Mouse (Mus musculus) MEL (cell line): ENCODE results near the gene Hivep2. TPM values are rescaled to one million over a fixed set of nuclear protein-coding genes. Genes with fewer than 3 reads are reported as not detected.

Source experiments
- DNase-seq: peaks from one replicate; pipeline ENCODE4 v3.0.0; 2011; ENCODE audit warnings: low read depth, low spot score
- H3K27ac ChIP-seq: 2 replicates; pipeline ENCODE4 v1.5.1; 2012; ENCODE audit warnings: low read depth, mild to moderate bottlenecking, control low read depth, low read length, moderate library complexity; ENCODE audit not compliant: control insufficient read depth
- H3K27me3 ChIP-seq, 2 experiments: fragments of 150-350 bp in 1 of 2; sonication (generic) in 1 of 2; 2 replicates each; pipeline ENCODE4 v1.6.1; 2012; ENCODE audit warnings: low read length in 2 of 2, mild to moderate bottlenecking in 2 of 2, improper control_type of control experiment in 1 of 2, moderate library complexity in 1 of 2; ENCODE audit not compliant: insufficient read depth in 2 of 2, control insufficient read depth in 1 of 2
- H3K36me3 ChIP-seq, 2 experiments: 2 replicates each; pipeline ENCODE4 v1.6.1; 2012 to 2014; ENCODE audit warnings: low read length in 2 of 2, improper control_type of control experiment in 1 of 2, inconsistent platforms in 1 of 2, mild to moderate bottlenecking in 1 of 2; ENCODE audit not compliant: insufficient read depth in 2 of 2, control insufficient read depth in 1 of 2
- H3K4me1 ChIP-seq, 2 experiments: fragments of 150-350 bp in 1 of 2; sonication (generic) in 1 of 2; 2 replicates each; pipeline ENCODE4 v1.6.1; 2012; ENCODE audit warnings: low read length in 2 of 2, improper control_type of control experiment in 1 of 2, mild to moderate bottlenecking in 1 of 2; ENCODE audit not compliant: insufficient read depth in 2 of 2, control insufficient read depth in 1 of 2
- H3K4me3 ChIP-seq, 2 experiments: fragments of 150-350 bp in 1 of 2; sonication (generic) in 1 of 2; 2 replicates each; pipeline ENCODE4 v1.5.1; 2012; ENCODE audit warnings: low read depth in 2 of 2, low read length in 2 of 2, mild to moderate bottlenecking in 2 of 2, moderate library complexity in 2 of 2, control low read depth in 1 of 2, improper control_type of control experiment in 1 of 2; ENCODE audit not compliant: control insufficient read depth in 1 of 2, insufficient read depth in 1 of 2
- H3K79me2 ChIP-seq: 2 replicates; pipeline ENCODE4 v1.6.1; 2012; ENCODE audit warnings: mild to moderate bottlenecking, low read length, moderate library complexity; ENCODE audit not compliant: control insufficient read depth, poor library complexity, insufficient read depth
- H3K9ac ChIP-seq: 2 replicates; pipeline ENCODE4 v1.6.1; 2012; ENCODE audit warnings: low read depth, mild to moderate bottlenecking, control low read depth, low read length, moderate library complexity; ENCODE audit not compliant: control insufficient read depth, poor library complexity, severe bottlenecking
- H3K9me3 ChIP-seq: fragments of 150-350 bp; sonication (generic); replicated peaks from 2 replicates; pipeline ENCODE4 v1.6.1; 2012; ENCODE audit warnings: mild to moderate bottlenecking, low read length, improper control_type of control experiment, moderate library complexity; ENCODE audit not compliant: insufficient read depth
- BHLHE40 ChIP-seq: IDR thresholded peaks from 2 replicates; pipeline ENCODE4 v1.6.1; 2012; ENCODE audit warnings: low read depth, mild to moderate bottlenecking, inconsistent platforms, low read length, improper control_type of control experiment, borderline replicate concordance
- ELF1 ChIP-seq: IDR thresholded peaks from 2 replicates; pipeline ENCODE4 v1.6.1; 2014; ENCODE audit warnings: low read depth, mild to moderate bottlenecking, inconsistent platforms, low read length, improper control_type of control experiment, moderate library complexity
- EP300 ChIP-seq, 2 experiments: IDR thresholded peaks; 2 replicates each; pipeline ENCODE4 v1.6.1; 2011; ENCODE audit warnings: improper control_type of control experiment in 2 of 2, low read length in 2 of 2, low read depth in 1 of 2, mild to moderate bottlenecking in 1 of 2
- GATA1 ChIP-seq: IDR thresholded peaks from 2 replicates; pipeline ENCODE4 v1.6.1; 2011; ENCODE audit warnings: low read depth, low read length, improper control_type of control experiment
- MAX ChIP-seq: IDR thresholded peaks from 2 replicates; pipeline ENCODE4 v1.6.1; 2011; ENCODE audit warnings: low read length, improper control_type of control experiment
- MAZ ChIP-seq: IDR thresholded peaks from 2 replicates; pipeline ENCODE4 v1.6.1; 2012; ENCODE audit warnings: low read depth, mild to moderate bottlenecking, inconsistent platforms, low read length, improper control_type of control experiment
- MEF2A ChIP-seq: IDR thresholded peaks from 2 replicates; pipeline ENCODE4 v1.6.1; 2014; ENCODE audit warnings: low read depth, mild to moderate bottlenecking, inconsistent platforms, low read length, improper control_type of control experiment; ENCODE audit not compliant: poor library complexity, insufficient replicate concordance, severe bottlenecking; ENCODE audit errors: extremely low read depth
- MXI1 ChIP-seq: IDR thresholded peaks from 2 replicates; pipeline ENCODE4 v1.6.1; 2011; ENCODE audit warnings: mild to moderate bottlenecking, low read depth, low read length, improper control_type of control experiment
- MYB ChIP-seq: IDR thresholded peaks from 2 replicates; pipeline ENCODE4 v1.6.1; 2011; ENCODE audit warnings: mild to moderate bottlenecking, low read depth, low read length, improper control_type of control experiment
- NELFE ChIP-seq: IDR thresholded peaks from 2 replicates; pipeline ENCODE4 v1.6.1; 2011; ENCODE audit warnings: low read depth, low read length, improper control_type of control experiment
- NRF1 ChIP-seq: IDR thresholded peaks from 2 replicates; pipeline ENCODE4 v1.6.1; 2014; ENCODE audit warnings: low read depth, mild to moderate bottlenecking, inconsistent platforms, low read length, improper control_type of control experiment, moderate library complexity; ENCODE audit not compliant: poor library complexity, insufficient read depth, severe bottlenecking
- POLR2A ChIP-seq, 2 experiments: IDR thresholded peaks; 2 replicates each; pipeline ENCODE4 v1.6.1; 2011 to 2012; ENCODE audit warnings: low read length in 2 of 2, mild to moderate bottlenecking in 2 of 2, control low read depth in 1 of 2, improper control_type of control experiment in 1 of 2, low read depth in 1 of 2, moderate library complexity in 1 of 2; ENCODE audit not compliant: control insufficient read depth in 1 of 2, insufficient read depth in 1 of 2, poor library complexity in 1 of 2
- RAD21 ChIP-seq: IDR thresholded peaks from 2 replicates; pipeline ENCODE4 v1.6.1; 2011; ENCODE audit warnings: mild to moderate bottlenecking, low read depth, low read length, improper control_type of control experiment
- RCOR1 ChIP-seq: IDR thresholded peaks from 2 replicates; pipeline ENCODE4 v1.6.1; 2012; ENCODE audit warnings: low read depth, mild to moderate bottlenecking, inconsistent platforms, low read length, improper control_type of control experiment
- SIN3A ChIP-seq: IDR thresholded peaks from 2 replicates; pipeline ENCODE4 v1.6.1; 2012; ENCODE audit warnings: low read length, improper control_type of control experiment, inconsistent platforms
- TAL1 ChIP-seq: IDR thresholded peaks from 2 replicates; pipeline ENCODE4 v1.6.1; 2012; ENCODE audit warnings: mild to moderate bottlenecking, inconsistent platforms, low read length, moderate library complexity, mixed read lengths
- TBP ChIP-seq: IDR thresholded peaks from 2 replicates; pipeline ENCODE4 v1.8.0; 2011; ENCODE audit warnings: low read depth, low read length, improper control_type of control experiment
- UBTF ChIP-seq: IDR thresholded peaks from 2 replicates; pipeline ENCODE4 v1.6.1; 2012; ENCODE audit warnings: low read depth, mild to moderate bottlenecking, inconsistent platforms, low read length, improper control_type of control experiment, moderate library complexity, borderline replicate concordance; ENCODE audit not compliant: insufficient read depth
- USF2 ChIP-seq, 2 experiments: IDR thresholded peaks; 2 replicates each; pipeline ENCODE4 v1.6.1; 2011 to 2012; ENCODE audit warnings: improper control_type of control experiment in 2 of 2, low read length in 2 of 2, borderline replicate concordance in 1 of 2, inconsistent platforms in 1 of 2, low read depth in 1 of 2, mild to moderate bottlenecking in 1 of 2; ENCODE audit not compliant: insufficient read depth in 1 of 2
- ZC3H11A ChIP-seq: IDR thresholded peaks from 2 replicates; pipeline ENCODE4 v1.6.1; 2012; ENCODE audit warnings: low read depth, mild to moderate bottlenecking, inconsistent platforms, low read length, improper control_type of control experiment
- ZKSCAN1 ChIP-seq: IDR thresholded peaks from 2 replicates; pipeline ENCODE4 v1.6.1; 2012; ENCODE audit warnings: low read depth, mild to moderate bottlenecking, inconsistent platforms, low read length, improper control_type of control experiment, moderate library complexity
- ZMIZ1 ChIP-seq: IDR thresholded peaks from 2 replicates; pipeline ENCODE4 v1.6.1; 2012; ENCODE audit warnings: low read depth, mild to moderate bottlenecking, inconsistent platforms, low read length, improper control_type of control experiment, moderate library complexity
- polyA plus RNA-seq, 2 experiments: library from polyadenylated mRNA; stranded (reverse) in 1 of 2; unstranded in 1 of 2; fragments of >175 nt in 1 of 2; fragments of >200 nt in 1 of 2; gene quantifications; 2 replicates each; pipeline versions ENCODE4 v1.2.1 to v1.2.4; 2012; ENCODE audit warnings: low replicate concordance in 2 of 2, low read depth in 1 of 2; ENCODE audit not compliant: insufficient read length in 2 of 2, insufficient read depth in 1 of 2, missing spikeins in 1 of 2
- total RNA-seq: library from RNA; depleted of rRNA; stranded (reverse); fragments of 300-350 nt; gene quantifications from 2 replicates; pipeline ENCODE4 v1.2.3, GENCODE M21; 2012

Gene Hivep2
- total and polyA plus RNA-seq, 3 experiments = not detected

DNA sequence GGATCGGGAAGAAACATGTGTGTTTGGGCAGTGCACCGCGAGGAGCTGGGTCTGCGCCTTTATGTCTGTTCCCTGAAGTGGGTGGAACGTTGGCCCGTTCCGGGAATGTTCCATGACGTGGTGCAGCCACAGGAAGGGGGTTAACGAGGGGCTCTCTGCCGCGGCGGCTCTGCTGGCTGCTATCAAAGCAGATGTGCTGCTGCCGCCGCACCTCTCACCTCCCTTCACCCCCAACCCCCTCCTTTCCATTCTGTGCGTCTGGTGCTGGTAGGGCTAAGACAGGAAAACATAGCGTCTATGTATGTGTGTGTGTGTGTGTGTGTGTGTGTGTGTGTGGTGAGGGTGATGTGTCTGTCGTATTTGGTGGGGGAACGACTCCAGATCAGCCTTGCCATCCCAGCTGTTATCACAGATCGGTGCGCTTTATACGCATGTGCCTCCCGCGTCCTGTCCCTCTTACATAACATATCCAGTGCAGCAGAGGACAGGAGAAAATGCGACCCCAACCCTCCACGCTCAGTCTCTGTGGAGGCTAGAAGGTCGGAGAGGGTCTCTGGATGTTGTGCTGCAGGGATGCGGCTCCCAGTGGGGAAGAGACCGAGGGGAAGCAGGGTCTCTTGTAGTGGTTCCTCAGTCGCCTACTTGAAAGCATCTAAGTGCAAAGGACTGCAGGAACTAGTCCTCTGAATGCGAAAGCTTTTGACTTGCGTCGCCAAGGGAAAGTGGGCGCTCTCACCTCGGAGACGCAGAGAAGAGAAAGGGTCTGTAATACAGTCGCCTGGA is 1.8 kb downstream of the Hivep2 start:
- DNase-seq = no peak
- Histone ChIP-seq H3K27me3 (no peaks in the 10 kb centered on the region), H3K79me2 (no peaks in the 10 kb centered on the region), H3K27ac (no peak overlapping the region), H3K4me3 (no peak overlapping the region), H3K36me3 (no peaks in the 10 kb centered on the region), H3K9ac (no peak overlapping the region), H3K9me3 (no peaks in the 10 kb centered on the region), H3K4me1 (no peaks in the 10 kb centered on the region)
- TF ChIP-seq MEF2A (no peak), TBP (no peak), SIN3A (no peak), POLR2A (IDR thresholded peaks at IDR 0.05; ENCODE audit: control insufficient read depth in 1 of 2, insufficient read depth in 1 of 2, low read depth in 1 of 2, low read length in 2 of 2, poor library complexity in 1 of 2) (no peak), TAL1 (no peak)

DNA sequence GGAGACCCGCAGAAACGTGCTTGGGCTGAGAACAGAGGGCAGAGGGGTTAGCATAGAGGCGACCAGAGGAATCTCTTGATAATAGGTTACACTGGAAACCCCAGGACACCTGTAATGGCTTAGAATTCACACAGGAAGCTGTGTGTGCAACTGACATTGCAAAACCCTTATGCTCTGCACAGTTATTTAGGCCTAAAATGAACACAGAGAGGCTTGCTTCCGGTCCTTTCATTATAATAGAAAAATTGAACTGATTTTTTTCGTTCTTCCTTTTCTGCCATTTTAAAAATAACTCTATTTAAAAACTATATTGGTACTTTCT is 2.3 kb downstream of the Hivep2 start:
- TF ChIP-seq UBTF (no peak), NRF1 (no peak), ZMIZ1 (no peak), ZKSCAN1 (no peak)
- H3K9ac ChIP-seq = no peak overlapping the region
- H3K27ac ChIP-seq = no peak overlapping the region
- H3K27me3 ChIP-seq = no peaks in the 10 kb centered on the region
- no peaks in the 10 kb centered on the region for H3K79me2 ChIP-seq
- DNase-seq = no peak
- H3K4me1 ChIP-seq = no peaks in the 10 kb centered on the region
- no peaks in the 10 kb centered on the region for H3K9me3 ChIP-seq
- no peaks in the 10 kb centered on the region for H3K36me3 ChIP-seq
- H3K4me3 ChIP-seq = no peak overlapping the region

DNA sequence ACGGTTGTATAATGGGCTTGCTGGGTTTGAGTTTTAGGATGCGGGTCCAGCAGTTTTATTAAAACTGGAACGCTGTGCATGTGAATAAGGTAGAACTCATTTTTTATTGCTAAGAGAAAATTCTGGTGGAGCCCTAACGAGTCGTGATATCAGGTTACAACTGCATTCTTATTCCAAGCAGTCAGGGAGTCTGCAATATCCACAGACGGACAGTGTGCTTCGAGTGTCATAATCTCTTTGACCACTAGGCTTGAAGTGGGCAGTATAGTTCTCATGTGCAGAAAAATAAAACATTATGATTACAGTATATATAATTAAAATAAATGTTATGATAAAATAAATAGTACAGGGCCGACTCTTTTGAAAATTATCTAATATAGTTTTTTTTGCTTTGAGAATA is 3.1 kb downstream of the Hivep2 start:
- no peaks in the 10 kb centered on the region for H3K27me3 ChIP-seq
- H3K27ac ChIP-seq = no peak overlapping the region
- TF ChIP-seq TBP (no peak), USF2 (IDR thresholded peaks at IDR 0.05; ENCODE audit: borderline replicate concordance in 1 of 2, insufficient read depth in 1 of 2, low read depth in 1 of 2, low read length in 2 of 2) (no peak), NELFE (no peak), UBTF (no peak), MXI1 (no peak), ELF1 (no peak), RCOR1 (no peak), SIN3A (no peak), GATA1 (no peak), RAD21 (no peak), MAZ (no peak), NRF1 (no peak), POLR2A (IDR thresholded peaks at IDR 0.05; ENCODE audit: control insufficient read depth in 1 of 2, insufficient read depth in 1 of 2, low read depth in 1 of 2, low read length in 2 of 2, poor library complexity in 1 of 2) (no peak), BHLHE40 (no peak), ZC3H11A (no peak), MAX (no peak), EP300 (IDR thresholded peaks at IDR 0.05; ENCODE audit: low read depth in 1 of 2, low read length in 2 of 2) (no peak), MYB (no peak)
- TF ChIP-seq, all 39 proteins: peak for 0
- H3K4me3 ChIP-seq = no peak overlapping the region
- no peak for DNase-seq
- H3K79me2 ChIP-seq = no peaks in the 10 kb centered on the region
- no peak overlapping the region for H3K9ac ChIP-seq
- H3K4me1 ChIP-seq = no peaks in the 10 kb centered on the region
- no peaks in the 10 kb centered on the region for H3K9me3 ChIP-seq
- H3K36me3 ChIP-seq = no peaks in the 10 kb centered on the region
